Mouse (Mus musculus): Measurements from ENCODE around the gene Abhd14b. TPM values are rescaled to one million over a fixed set of nuclear protein-coding genes. Genes with fewer than 3 reads are reported as not detected.
A peak's percentile ranks its signal among the peaks of the same experiment; 100 is the strongest.
"Not testable (repeated sequence)": the region's sequence is repeated elsewhere in the genome, so short reads cannot be mapped to it uniquely, and the experiment has no call there.

Gene Abhd14b
- total RNA-seq, 2 experiments from 2014 or later: 3.6 to 14.9 TPM

GRCm38 (mm10) chr9:106472321-106472720, 25.1 kb downstream of the Abhd14b start:
- ATAC-seq (replicated peaks; ENCODE audit: low FRiP score, low TSS enrichment, poor library complexity, severe bottlenecking): no peak

DNA sequence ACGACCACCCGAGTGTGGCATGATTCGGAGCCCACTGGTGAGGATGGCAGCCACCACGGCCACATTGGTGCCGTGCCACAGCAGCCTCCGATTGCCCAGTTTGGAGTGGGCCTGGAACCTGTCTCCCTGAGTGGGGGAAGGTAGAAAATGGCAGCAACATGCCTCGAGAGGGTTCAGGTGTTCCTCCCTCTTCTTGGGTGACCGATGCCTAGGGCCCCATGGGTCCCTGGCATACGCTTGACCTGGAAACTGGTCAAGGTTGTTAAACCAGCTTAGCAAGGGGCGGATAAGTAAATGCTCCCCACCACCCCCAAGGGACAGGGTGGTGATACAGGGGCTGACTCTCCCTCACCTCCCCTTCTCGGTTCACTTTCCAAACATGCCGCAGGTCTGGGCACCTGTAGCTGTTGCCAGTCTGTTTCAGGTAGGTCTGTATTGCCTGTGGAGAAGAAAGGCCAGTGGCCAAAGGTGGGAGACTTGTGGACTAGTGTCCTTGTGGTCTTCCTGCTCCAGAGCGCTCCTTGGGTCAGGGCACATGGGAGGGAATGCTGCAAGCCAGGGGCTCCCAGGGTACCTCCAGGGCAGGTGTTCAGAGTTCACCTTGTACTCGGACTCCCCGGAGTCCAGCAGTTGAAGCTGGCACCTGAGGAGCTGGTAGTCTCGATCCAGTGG, 26.0 kb downstream of the Abhd14b start:
- ATAC-seq (replicated peaks; ENCODE audit: low FRiP score, low TSS enrichment, poor library complexity, severe bottlenecking): no peak

DNA sequence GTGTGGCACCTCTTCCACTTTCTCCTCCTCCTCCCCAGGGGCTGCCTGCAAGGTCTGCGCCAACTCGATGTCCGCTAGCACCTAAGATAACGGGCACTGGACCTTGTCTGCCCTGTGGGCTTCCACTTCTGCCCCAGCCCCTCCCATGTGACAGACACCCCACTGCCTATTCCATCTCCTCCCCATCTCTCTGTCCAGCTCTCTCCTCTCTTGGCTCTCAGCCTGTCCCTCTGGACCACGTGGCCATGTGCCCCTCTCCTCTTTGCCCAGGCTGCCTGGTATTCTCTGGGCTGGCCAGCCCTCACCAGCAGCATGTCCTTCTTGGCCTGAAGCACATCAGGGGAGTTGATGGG, 26.5 kb downstream of the Abhd14b start:
- ATAC-seq (replicated peaks; ENCODE audit: low FRiP score, low TSS enrichment, poor library complexity, severe bottlenecking): no peak

DNA sequence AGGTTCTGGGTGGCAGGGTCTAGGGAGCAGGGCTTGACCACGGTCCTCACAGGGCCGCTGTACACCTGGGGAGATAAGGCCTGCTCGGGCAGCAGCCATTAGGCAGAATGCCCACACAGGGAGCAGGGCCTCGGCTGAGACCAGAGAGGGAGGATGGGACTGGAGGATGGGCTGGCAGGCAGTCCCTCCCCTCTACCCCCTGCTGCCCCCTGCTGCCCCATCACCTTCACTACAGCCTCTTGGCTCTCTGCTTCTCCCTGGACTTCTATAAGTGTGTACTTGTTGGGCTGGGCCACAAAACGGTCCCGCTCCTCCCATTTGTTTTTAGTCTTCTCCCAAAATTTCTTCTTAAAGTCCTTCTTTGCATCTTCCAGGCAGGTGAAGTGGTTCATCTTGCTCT, 27.2 kb downstream of the Abhd14b start:
- ATAC-seq (replicated peaks; ENCODE audit: low FRiP score, low TSS enrichment, poor library complexity, severe bottlenecking): peak; percentile 47

- no peak for ATAC-seq (replicated peaks; ENCODE audit: low FRiP score, low TSS enrichment, poor library complexity, severe bottlenecking)
Observed at GRCm38 (mm10) chr9:106475046-106475445, 27.8 kb downstream of the Abhd14b start.

DNA sequence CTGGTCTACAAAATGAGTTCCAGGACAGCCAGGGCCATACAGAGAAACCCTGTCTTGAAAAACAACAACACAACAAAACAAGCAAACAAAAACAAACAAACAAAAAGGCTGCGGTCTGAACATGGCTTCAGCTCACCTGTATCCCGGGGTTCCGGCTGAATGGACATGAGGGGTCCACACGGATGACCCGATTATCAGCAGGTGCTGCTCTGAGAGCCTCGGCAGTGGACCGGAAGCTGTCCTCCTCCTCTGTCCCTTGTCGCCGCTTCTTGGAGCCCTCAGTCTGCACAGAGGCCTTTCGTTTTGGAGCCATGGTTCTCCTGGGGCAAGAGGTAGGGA, 28.4 kb downstream of the Abhd14b start, which contains the start of gene Rrp9:
TSS of gene Rrp9 (plus strand) at position 301 of the 339 bp plus-strand sequence.
- no peak for ATAC-seq (replicated peaks; ENCODE audit: low FRiP score, low TSS enrichment, poor library complexity, severe bottlenecking)

- peak; percentile 8; the same call in 1 of the 2 replicates for ATAC-seq (replicated peaks; ENCODE audit: low FRiP score, low TSS enrichment, poor library complexity, severe bottlenecking)
Observed at GRCm38 (mm10) chr9:106476002-106476923, 29.0 kb downstream of the Abhd14b start.

DNA sequence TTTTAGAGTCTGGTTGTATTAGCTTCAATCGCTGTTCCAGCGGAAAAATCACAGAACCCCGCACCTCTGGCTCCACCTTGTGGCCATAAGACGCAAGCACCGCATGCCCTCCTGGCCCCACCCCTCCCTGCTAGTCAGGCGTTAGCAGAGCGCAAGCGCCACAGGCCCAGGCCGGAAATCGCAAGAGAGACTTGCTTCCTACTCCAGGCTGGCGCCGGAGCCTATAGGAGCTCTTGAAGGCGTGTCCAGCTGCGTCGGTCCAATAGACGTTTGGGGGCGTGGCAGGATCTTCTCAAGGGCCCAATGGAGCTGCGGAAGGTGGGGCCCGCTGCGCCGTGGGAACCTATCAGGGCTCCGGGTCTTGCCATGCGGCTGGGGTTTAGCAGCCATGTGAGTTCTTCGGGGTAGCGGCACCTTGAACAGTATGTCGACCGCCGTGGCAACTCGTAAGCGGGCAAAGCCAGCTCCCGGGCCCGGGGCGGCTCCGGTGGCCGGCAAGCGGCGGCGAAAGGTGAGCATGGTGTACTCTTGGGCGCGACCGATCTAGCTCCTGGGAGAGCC, 29.7 kb downstream of the Abhd14b start, which contains the start of gene Parp3:
TSS of gene Parp3 (minus strand) at position 26 of the 561 bp plus-strand sequence.
- ATAC-seq (replicated peaks; ENCODE audit: low FRiP score, low TSS enrichment, poor library complexity, severe bottlenecking): peak; percentile 92

- 0 out of 2 replicates have a peak, but pooled peaks have one; percentile 5 for ATAC-seq (replicated peaks; ENCODE audit: low FRiP score, low TSS enrichment, poor library complexity, severe bottlenecking)
Observed at GRCm38 (mm10) chr9:106477649-106478048, 30.4 kb downstream of the Abhd14b start.

DNA sequence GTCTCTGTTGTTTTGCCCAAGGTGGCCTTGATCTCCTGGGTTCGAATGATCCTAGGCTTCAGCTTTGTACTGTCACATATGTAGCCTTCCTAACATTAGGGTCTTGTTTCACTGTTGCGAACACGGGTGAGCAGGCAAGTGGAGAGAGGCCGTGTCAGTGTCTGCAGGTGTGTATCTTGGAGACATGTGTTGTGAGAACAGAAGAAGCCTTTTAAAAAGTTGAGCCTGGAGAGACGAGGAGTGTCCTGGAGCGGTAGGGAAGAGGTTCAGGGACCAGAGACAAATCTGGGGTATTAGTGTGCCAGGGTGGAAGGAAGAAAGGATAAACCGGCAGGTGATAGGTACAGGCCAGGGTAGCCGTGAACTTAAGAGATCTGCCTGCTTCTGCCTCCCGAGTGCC, 30.8 kb downstream of the Abhd14b start:
- ATAC-seq (replicated peaks; ENCODE audit: low FRiP score, low TSS enrichment, poor library complexity, severe bottlenecking): no peak

DNA sequence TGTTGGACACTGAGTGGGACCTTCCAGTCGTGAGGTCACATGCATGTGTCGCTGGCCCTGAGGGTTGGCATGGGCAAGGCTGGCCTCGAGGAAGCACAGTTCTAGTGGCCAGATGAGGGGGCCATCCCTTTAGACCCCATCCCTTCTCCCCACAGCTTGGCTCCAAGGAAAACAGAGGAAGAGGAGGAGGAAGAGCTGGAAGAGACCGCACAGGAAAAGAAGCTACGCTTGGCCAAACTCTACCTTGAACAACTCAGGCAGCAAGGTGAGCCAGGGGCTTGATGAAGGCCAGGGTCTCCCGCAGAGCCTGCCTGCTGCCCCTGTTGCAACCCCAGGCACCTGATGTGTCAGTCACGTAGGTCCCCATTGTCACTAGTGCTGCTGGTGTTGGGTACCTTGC, 33.3 kb downstream of the Abhd14b start:
- no peak for ATAC-seq (replicated peaks; ENCODE audit: low FRiP score, low TSS enrichment, poor library complexity, severe bottlenecking)

GRCm38 (mm10) chr9:106481075-106481474, 33.8 kb downstream of the Abhd14b start:
- no peak for ATAC-seq (replicated peaks; ENCODE audit: low FRiP score, low TSS enrichment, poor library complexity, severe bottlenecking)

DNA sequence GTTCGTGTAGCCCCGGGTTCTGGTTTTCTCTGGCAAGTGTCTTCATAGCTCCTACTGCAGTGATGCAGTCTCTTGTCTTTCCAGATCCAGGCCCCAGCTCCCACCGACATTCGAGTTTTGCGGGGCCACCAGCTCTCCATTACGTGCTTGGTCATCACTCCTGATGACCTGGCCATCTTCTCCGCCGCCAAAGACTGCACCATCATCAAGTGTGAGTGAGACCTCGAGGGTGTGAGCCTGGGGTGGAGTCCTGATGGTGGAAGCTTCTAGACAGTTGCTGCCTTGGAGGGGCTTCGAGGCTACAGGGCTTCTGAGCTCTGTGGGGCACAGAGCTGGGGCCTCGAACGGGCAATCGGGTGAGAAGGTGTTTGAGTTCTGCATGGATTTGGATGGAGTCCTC, 34.4 kb downstream of the Abhd14b start:
- no peak for ATAC-seq (replicated peaks; ENCODE audit: low FRiP score, low TSS enrichment, poor library complexity, severe bottlenecking)

DNA sequence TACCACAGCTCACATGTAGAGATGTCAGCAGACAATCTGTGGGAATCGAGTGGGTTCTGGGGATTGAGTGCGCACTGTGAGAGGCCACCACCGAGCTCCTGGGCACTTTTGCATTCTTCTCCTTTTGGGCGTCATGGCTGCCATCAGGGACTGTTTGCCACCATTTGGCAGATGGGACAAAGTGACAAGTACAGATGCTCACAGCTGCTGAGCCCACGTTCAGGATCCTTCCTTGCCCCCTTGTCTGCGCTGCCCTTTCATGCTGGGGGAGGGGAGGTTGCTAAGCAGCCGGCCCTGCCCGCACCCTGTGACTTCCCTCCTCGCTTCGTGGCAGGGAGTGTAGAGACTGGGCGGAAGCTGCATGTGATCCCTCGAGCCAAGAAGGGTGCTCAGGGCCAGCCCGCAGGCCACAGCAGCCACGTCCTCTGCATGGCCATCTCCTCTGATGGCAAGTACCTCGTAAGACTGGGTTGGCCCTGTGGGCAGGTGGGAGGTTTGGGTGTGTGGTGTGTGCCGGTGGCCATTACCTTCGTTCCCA, 35.4 kb downstream of the Abhd14b start:
- no peak for ATAC-seq (replicated peaks; ENCODE audit: low FRiP score, low TSS enrichment, poor library complexity, severe bottlenecking)

DNA sequence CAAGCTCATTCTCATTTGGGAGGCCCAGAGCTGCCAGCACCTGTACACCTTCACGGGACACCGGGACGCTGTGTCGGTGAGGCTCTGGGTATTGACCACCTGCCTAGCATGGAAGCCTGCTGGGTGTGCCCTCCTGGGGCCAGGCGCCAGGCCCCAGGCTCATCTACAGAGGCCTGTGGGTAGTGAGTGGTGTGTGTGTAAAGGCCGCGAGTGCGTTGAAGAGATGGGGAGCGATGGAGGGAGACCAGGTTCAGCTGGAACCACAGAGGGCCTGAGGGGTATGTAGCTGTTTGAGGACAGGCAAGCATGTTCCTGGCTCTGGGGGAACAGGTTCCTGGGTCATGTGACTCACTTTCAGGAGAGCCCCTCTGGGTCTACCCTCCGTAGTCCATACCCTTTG, 35.9 kb downstream of the Abhd14b start:
- no peak for ATAC-seq (replicated peaks; ENCODE audit: low FRiP score, low TSS enrichment, poor library complexity, severe bottlenecking)

DNA sequence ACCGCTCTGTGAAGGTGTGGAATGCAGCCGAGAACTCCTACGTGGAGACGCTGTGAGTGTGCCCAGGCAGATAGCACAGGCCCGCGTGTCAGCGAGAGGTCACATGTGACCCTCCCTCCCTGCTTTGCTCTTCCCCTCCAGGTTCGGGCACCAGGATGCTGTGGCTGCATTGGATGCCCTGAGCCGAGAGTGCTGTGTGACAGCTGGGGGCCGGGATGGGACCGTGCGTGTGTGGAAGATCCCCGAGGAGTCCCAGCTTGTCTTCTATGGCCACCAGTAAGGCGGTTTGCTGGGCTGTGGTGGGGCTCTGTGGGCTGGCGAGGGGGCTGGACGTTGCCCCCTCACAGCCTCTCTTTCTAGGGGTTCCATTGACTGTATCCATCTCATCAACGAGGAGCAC, 36.3 kb downstream of the Abhd14b start:
- no peak for ATAC-seq (replicated peaks; ENCODE audit: low FRiP score, low TSS enrichment, poor library complexity, severe bottlenecking)

DNA sequence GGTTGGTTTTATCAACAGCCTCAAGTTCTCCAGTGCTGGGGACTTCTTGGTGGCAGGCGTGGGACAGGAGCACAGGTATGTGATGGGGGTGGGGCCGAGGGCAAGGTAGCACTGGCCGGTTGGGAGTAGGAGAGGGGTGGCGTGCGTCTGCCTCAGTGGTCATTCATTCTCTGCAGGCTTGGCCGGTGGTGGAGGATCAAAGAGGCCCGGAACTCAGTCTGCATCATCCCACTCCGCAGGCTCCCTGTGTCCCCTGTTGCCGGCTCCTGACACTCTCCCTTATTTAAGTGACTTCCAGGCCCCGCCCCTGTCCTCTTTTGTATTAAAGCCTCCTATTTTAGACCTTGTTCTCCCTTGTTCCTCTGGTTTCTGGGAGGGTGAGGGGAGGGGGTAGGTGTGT, 37.8 kb downstream of the Abhd14b start:
- ATAC-seq (replicated peaks; ENCODE audit: low FRiP score, low TSS enrichment, poor library complexity, severe bottlenecking): no peak

- ATAC-seq (replicated peaks; ENCODE audit: low FRiP score, low TSS enrichment, poor library complexity, severe bottlenecking): not testable (repeated sequence)
Observed at GRCm38 (mm10) chr9:106487602-106488001, 40.3 kb downstream of the Abhd14b start.

DNA sequence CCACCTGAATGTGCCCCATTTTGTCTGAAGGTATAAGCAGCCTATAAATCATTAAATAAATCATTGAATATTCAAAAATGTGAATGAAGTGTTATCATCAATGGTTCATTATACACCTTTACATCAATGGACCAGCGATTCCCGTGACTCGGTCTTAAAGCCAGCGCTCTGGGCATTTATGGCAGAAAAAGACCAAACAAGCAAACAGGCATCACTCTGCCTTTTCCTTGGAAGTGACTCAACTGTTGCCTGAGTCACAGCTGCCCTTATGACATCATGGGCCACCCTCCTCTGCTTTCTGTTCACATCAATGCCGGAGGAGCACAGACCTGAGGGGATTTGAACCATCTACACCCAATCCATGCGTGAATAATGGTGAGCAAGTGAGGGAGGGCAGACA, 52.4 kb downstream of the Abhd14b start, which contains the start of gene Iqcf1:
TSS of gene Iqcf1 (plus strand) at position 301 of the 400 bp plus-strand sequence.
- no peak for ATAC-seq (replicated peaks; ENCODE audit: low FRiP score, low TSS enrichment, poor library complexity, severe bottlenecking)

- ATAC-seq (replicated peaks; ENCODE audit: low FRiP score, low TSS enrichment, poor library complexity, severe bottlenecking): no peak
Observed at GRCm38 (mm10) chr9:106501846-106502245, 54.6 kb downstream of the Abhd14b start.
